Mouse (Mus musculus) MN1 (cell line): ENCODE results near the gene Gpr65.
"Not testable (repeated sequence)": the region's sequence is repeated elsewhere in the genome, so short reads cannot be mapped to it uniquely, and the experiment has no call there.

Source experiments
- DNase-seq: peaks from one replicate; pipeline ENCODE4 v3.0.0-alpha.2; 2016; ENCODE audit warnings: low spot score

The Gpr65 gene

DNA sequence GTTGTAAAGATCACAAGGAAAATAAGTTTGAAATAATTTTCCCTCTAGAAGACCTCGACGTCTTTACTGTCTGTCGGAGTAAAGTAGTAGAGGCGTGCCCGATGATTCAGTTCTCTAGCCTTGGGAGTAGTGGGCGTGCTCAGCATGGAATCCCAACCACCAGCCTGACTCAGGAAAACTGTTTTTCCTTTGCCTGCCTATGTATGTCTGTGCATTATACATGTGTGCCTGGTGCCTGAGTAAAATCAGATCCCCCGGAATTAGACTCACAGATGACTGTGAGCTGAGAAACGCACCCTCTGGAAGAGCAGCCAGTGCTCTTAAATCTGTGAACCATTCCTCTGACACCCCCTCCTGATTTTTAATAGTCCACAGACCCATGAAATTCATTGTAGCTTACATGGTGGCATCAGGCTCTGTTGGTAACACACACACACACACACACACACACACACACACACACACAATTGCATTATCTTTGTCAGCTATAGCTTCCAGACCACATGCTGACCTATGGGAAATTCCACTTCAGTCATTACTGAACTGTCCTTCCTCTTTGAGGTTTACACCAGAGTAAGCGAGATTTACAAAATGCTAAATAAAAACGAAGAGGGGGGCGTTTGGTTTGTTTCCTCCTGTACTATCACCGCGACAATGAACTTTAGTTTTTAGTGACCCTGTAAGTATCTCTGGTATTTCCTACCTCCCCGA is 14.5 kb downstream of the Gpr65 start:
- no peak for DNase-seq

DNA sequence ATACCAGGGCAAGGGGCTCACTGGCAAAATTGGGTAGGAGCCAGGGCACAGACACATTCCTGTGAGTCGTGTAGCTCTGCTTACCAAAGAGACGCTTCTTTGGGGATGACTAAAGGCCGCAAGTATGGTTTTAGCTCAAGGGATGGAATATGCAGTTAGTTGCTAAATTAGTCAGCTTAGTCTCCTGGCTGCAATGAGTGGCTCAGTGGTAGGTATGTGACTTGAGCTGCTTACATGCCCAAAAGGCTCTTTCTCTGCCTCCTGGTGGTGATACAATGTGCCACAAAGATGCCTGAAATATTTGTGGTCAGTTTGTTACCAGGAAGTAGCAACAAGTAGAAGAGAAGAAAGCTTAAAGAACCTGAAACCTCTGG is 15.0 kb downstream of the Gpr65 start:
- DNase-seq: no peak

- no peak for DNase-seq
These were observed 16.0 kb downstream of the Gpr65 start for GRCm38 (mm10) chr12:98284477-98284876.

GRCm38 (mm10) chr12:98290475-98290874 is 22.0 kb downstream of the Gpr65 start:
- DNase-seq: no peak

DNA sequence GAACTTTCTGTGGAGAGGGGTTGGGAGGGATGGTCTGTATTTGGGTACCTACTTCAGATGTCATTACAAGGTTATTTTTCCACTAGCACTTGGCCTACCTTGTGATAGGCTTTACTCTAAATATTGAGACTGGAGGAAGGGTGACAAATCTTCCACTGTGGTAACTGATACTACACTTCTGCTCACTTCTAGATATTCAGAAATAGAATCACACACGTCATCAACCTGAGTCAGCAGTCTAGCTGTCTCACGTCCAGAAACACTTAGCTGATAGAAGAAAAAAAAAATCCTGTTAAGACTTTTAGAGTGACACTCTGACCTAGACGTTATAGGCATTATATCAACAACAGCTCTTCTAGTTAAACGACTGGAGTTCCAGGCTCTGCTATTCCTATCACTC is 23.8 kb downstream of the Gpr65 start:
- no peak for DNase-seq

- no peak for DNase-seq
These were observed 25.8 kb downstream of the Gpr65 start for GRCm38 (mm10) chr12:98294241-98294640.

DNA sequence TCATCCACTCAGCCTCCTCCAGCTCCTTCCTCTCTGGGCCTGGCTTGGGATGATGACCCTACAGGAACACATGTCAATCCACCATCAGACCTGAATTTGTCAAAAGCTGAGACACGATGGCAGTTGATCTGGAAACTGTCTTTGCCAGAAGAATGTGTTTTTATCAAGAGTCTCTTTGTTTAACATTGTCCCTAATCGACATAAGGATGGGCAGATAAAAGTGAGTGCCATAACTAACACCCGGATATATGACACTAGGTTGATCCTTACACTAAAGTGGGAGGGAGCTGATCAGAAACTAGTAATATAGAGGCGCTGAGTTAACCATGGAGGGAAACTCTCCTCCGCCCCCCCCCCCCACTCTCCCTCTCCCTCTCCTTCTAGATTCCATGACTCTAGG is 33.5 kb downstream of the Gpr65 start:
- no peak for DNase-seq

DNA sequence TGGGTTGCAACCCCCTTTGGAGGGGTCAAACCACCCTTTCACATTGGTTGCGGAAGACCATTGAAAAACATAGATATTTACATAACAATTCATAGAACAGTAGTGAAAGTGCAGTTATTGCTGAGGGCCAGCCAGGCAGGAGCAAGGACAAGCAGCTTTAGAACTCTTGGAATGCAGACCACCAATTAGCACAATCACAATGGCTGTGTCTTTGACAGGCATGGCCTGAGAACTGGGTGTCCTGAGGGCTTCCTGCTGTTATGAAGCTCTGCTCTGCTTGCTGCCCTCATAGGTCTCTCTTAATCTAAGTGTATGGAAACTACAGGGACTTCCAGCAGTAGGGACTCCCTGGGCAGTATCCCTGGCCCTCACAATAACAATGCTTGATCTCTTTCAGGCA is 34.6 kb downstream of the Gpr65 start:
- no peak for DNase-seq

DNA sequence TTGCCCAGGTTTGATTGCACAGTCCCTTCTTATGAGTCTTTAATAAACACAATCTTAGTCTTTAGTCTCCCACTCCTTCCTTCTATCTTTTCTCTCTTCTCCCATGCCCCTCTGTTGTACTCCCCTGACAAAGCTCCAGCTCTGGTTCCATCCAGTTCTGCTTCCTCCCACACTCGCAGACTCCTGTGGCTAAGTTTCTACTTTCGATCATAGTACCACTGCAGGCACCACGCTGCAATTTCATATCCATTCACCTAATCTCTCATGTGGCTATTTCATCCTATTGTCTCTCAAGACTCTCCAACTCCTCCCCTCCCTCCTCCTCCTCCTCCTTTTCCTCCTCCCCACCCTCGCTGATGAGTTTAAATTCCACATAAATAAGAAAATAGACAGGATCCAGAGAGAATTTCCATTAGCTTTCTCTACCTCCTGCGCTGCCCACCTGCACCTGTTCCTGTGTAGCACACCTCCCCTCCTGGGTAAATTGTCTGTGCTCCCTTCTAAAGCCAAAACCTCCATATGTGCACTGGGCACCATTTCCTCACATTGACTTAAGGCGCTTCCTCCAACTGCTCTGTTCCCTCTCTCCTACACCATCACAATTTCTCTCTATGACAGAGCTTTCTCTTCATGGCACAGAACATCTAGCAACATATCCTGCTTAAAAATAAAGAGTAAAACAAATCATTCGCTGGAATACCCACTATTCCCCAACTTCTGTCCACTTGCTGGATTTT is 38.9 kb downstream of the Gpr65 start:
- no peak for DNase-seq

GRCm38 (mm10) chr12:98311376-98312083 is 43.1 kb downstream of the Gpr65 start:
- DNase-seq: no peak

DNA sequence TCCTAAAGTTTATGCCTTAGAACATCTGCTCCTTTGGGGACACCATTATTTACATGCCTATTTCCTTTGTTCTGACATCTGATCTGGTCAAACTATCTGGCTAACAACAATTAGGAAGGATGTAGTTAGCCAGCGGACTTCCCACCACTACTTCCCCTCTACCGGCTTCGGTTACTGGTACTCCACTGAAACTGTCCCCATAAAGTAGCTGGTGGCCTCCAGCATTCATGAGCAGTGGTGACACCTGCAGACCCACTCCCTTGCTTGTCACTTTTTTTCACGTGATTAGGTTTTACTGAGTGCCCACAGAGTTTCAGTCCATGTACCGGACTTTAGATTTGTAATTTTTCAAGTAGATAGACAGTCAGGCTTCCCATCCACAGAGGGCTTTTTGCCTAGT is 47.5 kb downstream of the Gpr65 start:
- no peak for DNase-seq

DNA sequence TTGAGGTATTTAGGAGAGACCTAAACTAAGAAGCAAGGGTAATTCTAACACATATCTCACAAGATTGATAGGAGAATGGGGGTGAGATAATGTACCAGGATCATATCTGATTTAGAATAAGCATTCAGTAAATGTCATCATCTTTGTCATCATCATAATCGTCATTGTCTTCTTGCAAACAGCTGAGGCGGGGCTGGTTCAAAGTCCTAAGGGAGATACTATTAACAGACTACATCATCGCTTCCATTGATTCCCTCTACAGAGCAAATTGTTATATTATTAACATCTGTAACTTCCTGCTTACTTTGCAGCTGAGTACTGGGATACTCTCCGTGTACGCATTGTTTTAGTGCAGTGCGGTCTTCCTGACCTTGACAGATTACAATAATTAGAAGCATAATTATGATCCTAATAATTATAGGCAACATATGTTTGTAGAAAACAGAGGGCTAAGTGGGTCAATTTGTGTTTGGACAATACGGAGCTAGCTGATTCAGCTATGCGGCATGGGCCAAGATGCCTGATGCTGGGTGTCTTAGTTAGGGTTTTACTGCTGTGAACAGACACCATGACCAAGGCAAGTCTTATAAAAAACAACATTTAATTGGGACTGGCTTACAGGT is 49.4 kb downstream of the Gpr65 start:
- DNase-seq: no peak

DNA sequence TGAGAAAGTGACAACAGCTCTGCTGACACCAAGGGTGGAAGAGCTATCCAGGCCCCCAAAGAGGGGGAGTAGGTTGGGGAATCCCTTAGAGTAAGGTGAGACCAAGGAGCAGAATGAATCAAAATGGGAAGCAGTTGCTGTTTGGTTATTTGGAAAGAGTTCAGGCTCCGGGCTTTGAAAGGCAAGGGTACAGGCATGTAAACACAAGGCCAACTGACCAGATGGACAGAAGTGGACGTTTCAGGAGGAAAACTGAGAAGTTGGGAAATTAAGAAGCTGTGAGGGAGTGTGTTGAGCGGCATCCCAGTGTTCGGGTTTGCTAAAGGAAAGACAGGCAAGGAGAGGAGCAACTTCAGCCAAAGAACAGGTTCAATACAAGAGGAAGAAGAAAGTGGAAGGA is 54.0 kb downstream of the Gpr65 start:
- DNase-seq: no peak

DNA sequence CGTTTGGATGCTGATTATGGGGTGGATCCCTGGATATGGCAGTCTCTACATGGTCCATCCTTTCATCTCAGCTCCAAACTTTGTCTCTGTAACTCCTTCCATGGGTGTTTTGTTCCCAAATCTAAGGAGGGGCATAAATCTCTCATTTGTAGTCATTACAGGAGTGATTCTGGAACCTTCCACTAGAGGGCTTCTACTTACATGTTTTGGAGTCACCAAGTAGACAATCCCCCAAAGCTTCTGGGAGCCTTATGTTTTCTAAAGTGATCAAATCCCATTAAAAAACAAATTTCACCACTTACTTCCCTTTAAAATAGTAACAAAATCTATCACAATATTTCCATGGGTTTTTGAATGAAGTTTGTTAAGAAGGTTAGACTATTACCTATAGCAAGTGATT is 55.7 kb downstream of the Gpr65 start:
- not testable (repeated sequence) for DNase-seq
